Mouse (Mus musculus) liver, adult 2 months (tissue): Measurements from ENCODE around the gene Eif4g3. TPM values are rescaled to one million over a fixed set of nuclear protein-coding genes. Genes with fewer than 3 reads are reported as not detected.

Experiments used
- DNase-seq: peaks from one replicate; pipeline ENCODE4 v3.0.0-alpha.2; 2011; ENCODE audit warnings: low read depth, low spot score; ENCODE audit errors: extremely low read depth
- H3K27ac ChIP-seq: fragments of 200-500 bp; replicated peaks from 2 replicates; pipeline ENCODE4 v1.5.1; 2012; ENCODE audit warnings: low read depth, mild to moderate bottlenecking, control low read depth, inconsistent platforms, low read length; ENCODE audit not compliant: insufficient read depth
- H3K27me3 ChIP-seq: fragments of 200-500 bp; 2 replicates; pipeline ENCODE4 v1.6.1; 2012; ENCODE audit warnings: mild to moderate bottlenecking, moderate library complexity, low read length, inconsistent platforms; ENCODE audit not compliant: control insufficient read depth, insufficient read depth
- H3K36me3 ChIP-seq: fragments of 200-500 bp; 2 replicates; pipeline ENCODE4 v1.6.1; 2012; ENCODE audit warnings: low read length, inconsistent platforms; ENCODE audit not compliant: control insufficient read depth, insufficient read depth
- H3K4me1 ChIP-seq: fragments of 200-500 bp; 2 replicates; pipeline ENCODE4 v1.6.1; 2011; ENCODE audit warnings: low read length; ENCODE audit not compliant: control insufficient read depth, insufficient read depth
- H3K4me3 ChIP-seq: fragments of 200-500 bp; 2 replicates; pipeline ENCODE4 v1.5.1; 2011; ENCODE audit warnings: low read depth, mild to moderate bottlenecking, control low read depth, low read length, moderate library complexity; ENCODE audit not compliant: insufficient read depth
- H3K79me2 ChIP-seq: fragments of 200-500 bp; 2 replicates; pipeline ENCODE4 v1.6.1; 2012; ENCODE audit warnings: inconsistent platforms, mild to moderate bottlenecking, low read length, moderate library complexity; ENCODE audit not compliant: control insufficient read depth, insufficient read depth
- H3K9ac ChIP-seq: fragments of 200-500 bp; 2 replicates; pipeline ENCODE4 v1.6.1; 2012; ENCODE audit warnings: low read depth, mild to moderate bottlenecking, control low read depth, inconsistent platforms, low read length
- CTCF ChIP-seq: fragments of 200-500 bp; IDR thresholded peaks from 2 replicates; pipeline ENCODE4 v1.5.1; 2011; ENCODE audit warnings: low read depth, low read length, control low read depth
- POLR2A ChIP-seq: fragments of 200-500 bp; IDR thresholded peaks from 2 replicates; pipeline ENCODE4 v1.6.1; 2011; ENCODE audit warnings: low read length, control low read depth; ENCODE audit not compliant: insufficient read depth; ENCODE audit errors: extremely low read depth
- WGBS: fragments of 180-500 bp; shearing (Covaris S2); methylation state at CpG from one replicate; pipeline ENCODE4 v1.1.7; 2018; 5-methylcytosine and 5-hydroxymethylcytosine counted together
- polyA plus RNA-seq: library from polyadenylated mRNA; depleted of rRNA; stranded (reverse); fragments of >200 nt; gene quantifications from 2 replicates; pipeline ENCODE4 v1.2.3, GENCODE M21; 2012
- total RNA-seq: library from RNA; depleted of rRNA; stranded (reverse); fragments of >200 nt; gene quantifications from 2 replicates; pipeline ENCODE4 v1.2.3, GENCODE M21; 2014

The Eif4g3 gene
- total and polyA plus RNA-seq, 2 experiments, result 9.7 to 17.0 TPM

DNA sequence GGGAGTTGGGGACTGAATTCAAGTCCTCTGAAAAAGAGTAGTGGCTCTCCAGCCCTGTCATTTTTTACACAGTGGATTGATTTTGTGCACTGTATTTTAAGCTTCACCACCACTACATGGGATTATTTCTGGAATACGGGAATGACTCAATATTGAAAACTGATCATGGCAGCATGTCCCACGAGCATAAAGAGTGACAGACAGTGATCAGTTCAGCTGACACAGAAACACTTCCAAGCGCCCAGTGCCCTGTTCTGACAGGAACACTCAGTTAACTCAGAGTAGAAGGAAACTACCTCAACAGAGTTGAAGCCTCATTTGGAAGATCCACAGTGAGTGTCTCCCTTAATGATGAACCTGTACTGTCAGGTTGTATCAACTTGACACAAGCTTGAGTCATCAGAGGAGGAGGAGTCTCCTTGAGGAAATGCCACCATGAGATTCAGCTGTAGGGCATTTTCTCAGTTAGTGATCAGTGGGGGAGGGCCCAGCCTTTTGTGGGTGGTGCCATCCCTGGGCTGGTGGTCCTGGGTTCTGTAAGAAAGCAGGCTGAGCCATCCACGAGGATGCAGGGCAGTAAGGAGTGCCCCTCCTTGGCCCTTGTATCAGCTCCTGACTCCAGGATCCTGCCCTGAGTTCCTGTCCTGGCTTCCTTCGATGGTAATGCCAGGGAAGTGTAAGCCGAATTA, 82.2 kb downstream of the Eif4g3 start:
- Histone ChIP-seq H3K27me3 (no peaks in the 10 kb centered on the region), H3K27ac (no peak overlapping the region), H3K79me2 (peaks cover 7% of the 10 kb centered on the region; the same call in 1 of the 2 replicates), H3K4me1 (no peaks in the 10 kb centered on the region), H3K9ac (no peak overlapping the region), H3K36me3 (no peaks in the 10 kb centered on the region), H3K4me3 (no peak overlapping the region)
- no peak for DNase-seq
- TF ChIP-seq CTCF (no peak), POLR2A (no peak)
- 78% methylated on average over 6 of the region's 6 CpGs for WGBS

DNA sequence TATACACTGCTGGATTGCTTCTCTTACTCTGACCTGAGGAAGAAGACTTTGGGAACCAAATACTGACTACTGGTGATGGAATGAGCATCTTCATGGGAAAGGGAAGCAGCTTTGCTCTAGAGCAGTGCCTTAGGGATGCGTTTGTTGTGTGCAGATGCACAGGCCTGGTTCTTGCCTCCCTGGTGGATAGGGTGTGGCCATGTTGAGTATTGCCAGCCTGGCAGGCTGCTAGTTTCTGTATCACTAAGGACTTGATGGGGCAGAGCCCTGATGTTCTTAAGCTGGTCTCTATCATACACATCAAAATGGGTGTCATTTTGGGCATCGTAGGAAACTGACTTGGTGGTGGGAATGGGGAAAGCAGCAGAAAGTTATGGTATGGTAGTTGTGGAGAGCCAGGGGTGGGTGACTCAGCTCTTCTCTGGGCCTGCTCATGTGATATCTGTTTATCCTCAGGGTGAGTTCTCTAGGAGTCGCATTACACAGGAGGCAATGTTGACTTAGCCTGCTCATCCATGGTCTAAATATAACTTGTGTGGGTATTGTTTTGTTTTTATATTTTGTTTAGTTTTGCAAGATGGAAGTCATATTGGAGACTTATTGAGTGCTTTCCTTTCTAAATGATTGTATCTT, 85.0 kb downstream of the Eif4g3 start:
- DNase-seq, result no peak
- 86% methylated on average over 3 of the region's 3 CpGs for WGBS
- TF ChIP-seq POLR2A (no peak), CTCF (no peak)
- no peak overlapping the region for H3K4me3 ChIP-seq
- H3K36me3 ChIP-seq, result no peaks in the 10 kb centered on the region
- no peaks in the 10 kb centered on the region for H3K4me1 ChIP-seq
- H3K79me2 ChIP-seq, result peaks cover 7% of the 10 kb centered on the region; the same call in 1 of the 2 replicates
- no peak overlapping the region for H3K9ac ChIP-seq
- H3K27me3 ChIP-seq, result no peaks in the 10 kb centered on the region
- H3K27ac ChIP-seq, result no peak overlapping the region

DNA sequence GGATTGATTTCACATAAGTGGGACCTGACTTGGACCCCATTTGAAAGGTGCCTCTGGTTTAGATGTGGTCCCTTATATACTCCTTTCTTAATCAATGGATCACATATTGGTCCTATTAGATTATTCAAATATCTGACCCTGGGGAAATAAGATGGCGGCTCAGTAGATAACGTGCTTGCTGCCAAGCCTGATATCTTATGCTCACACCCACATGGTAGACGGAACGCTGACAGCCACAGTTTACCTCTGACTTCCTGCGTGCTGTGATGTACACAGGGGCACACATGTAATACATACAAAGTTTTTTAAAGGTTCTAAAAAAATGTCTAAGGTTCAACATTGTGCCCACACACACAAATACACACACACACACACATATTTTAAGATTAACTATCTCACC, 86.4 kb downstream of the Eif4g3 start:
- no peak for TF ChIP-seq POLR2A
- TF ChIP-seq CTCF, result no peak
- 96% methylated on average over 5 of the region's 5 CpGs for WGBS
- H3K36me3 ChIP-seq, result no peaks in the 10 kb centered on the region
- no peaks in the 10 kb centered on the region for H3K27me3 ChIP-seq
- H3K4me1 ChIP-seq, result no peaks in the 10 kb centered on the region
- no peak overlapping the region for H3K27ac ChIP-seq
- H3K4me3 ChIP-seq, result no peak overlapping the region
- no peak for DNase-seq
- peaks cover 7% of the 10 kb centered on the region; the same call in 1 of the 2 replicates for H3K79me2 ChIP-seq
- no peak overlapping the region for H3K9ac ChIP-seq

DNA sequence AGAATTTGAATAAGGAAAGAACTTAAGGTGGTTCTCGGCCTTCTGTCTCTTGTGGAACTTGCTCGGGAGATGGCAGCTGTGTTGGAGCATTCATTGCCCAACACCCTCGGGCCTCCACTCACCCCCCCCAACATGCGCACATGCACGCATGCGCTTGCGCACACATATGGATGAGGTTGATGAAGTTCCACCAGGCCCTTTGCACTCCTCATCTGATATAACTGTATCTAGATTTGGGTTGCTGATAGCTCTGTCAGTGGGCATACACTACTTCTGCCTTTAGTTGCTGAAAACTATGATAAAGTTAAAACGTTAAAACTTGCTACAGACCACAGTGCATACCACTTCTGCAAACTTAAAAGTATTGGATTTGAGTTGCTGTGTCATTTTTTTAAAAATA, 89.6 kb downstream of the Eif4g3 start:
- WGBS, result 89% methylated on average over 8 of the region's 8 CpGs
- peaks cover 15% of the 10 kb centered on the region for H3K36me3 ChIP-seq
- no peak for TF ChIP-seq POLR2A
- no peak for TF ChIP-seq CTCF

DNA sequence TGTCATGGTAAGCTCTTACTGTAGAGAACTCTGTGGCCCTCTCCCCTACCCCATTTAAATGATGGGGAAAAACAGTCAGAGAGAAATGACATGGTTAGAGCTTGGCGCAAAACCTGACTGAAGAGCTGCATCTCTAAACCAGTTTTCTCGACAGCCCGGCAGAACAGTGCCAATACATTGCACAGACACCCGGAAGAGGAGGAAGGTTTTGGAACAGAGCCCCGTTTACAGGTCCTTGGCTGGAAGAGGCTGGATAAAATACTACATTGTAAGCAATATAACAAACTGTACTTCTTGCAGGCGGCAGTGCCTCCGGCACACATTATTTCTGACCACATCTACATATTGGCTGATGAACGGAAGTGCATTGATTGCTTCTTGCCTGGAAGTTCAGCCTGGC, 91.3 kb downstream of the Eif4g3 start:
- H3K36me3 ChIP-seq, result peaks cover 16% of the 10 kb centered on the region
- H3K27ac ChIP-seq, result no peak overlapping the region
- H3K4me1 ChIP-seq, result 0 out of 2 replicates have a peak, but pooled peaks cover under 1% of the 10 kb centered on the region
- no peak for DNase-seq
- H3K4me3 ChIP-seq, result no peak overlapping the region
- 67% methylated on average over 8 of the region's 8 CpGs for WGBS
- H3K9ac ChIP-seq, result no peak overlapping the region
- no peaks in the 10 kb centered on the region; the same call in 1 of the 2 replicates for H3K79me2 ChIP-seq
- TF ChIP-seq CTCF, result no peak
- no peak for TF ChIP-seq POLR2A
- H3K27me3 ChIP-seq, result no peaks in the 10 kb centered on the region

More for the DNA sequence above, 89.6 kb downstream of the Eif4g3 start:
- no peak overlapping the region for H3K4me3 ChIP-seq
- no peak overlapping the region for H3K9ac ChIP-seq
- no peak for DNase-seq
- H3K4me1 ChIP-seq, result no peaks in the 10 kb centered on the region
- H3K27ac ChIP-seq, result no peak overlapping the region
- H3K27me3 ChIP-seq, result no peaks in the 10 kb centered on the region
- H3K79me2 ChIP-seq, result peaks cover 2% of the 10 kb centered on the region; the same call in 1 of the 2 replicates
